Mouse (Mus musculus): ENCODE measurements around the gene Arid1b. TPM values are rescaled to one million over a fixed set of nuclear protein-coding genes. Genes with fewer than 3 reads are reported as not detected.

Arid1b gene
- total RNA-seq, 2 experiments from 2014 or later = 15.2 to 23.0 TPM

GRCm38 (mm10) chr17:5014327-5014957 lies 20.3 kb downstream of the Arid1b start:
- no peak for ATAC-seq (ENCODE audit: poor library complexity, severe bottlenecking)

- ATAC-seq (ENCODE audit: poor library complexity, severe bottlenecking) = no peak
Measured at GRCm38 (mm10) chr17:5016404-5016803, 22.3 kb downstream of the Arid1b start.

GRCm38 (mm10) chr17:5017065-5017464 lies 22.9 kb downstream of the Arid1b start:
- peak; percentile 43; the same call in 1 of the 2 replicates for ATAC-seq (ENCODE audit: poor library complexity, severe bottlenecking)

- ATAC-seq (ENCODE audit: poor library complexity, severe bottlenecking) = no peak
Measured at GRCm38 (mm10) chr17:5021303-5022003, 27.3 kb downstream of the Arid1b start.

- no peak for ATAC-seq (ENCODE audit: poor library complexity, severe bottlenecking)
Measured at GRCm38 (mm10) chr17:5022019-5022544, 27.9 kb downstream of the Arid1b start.

GRCm38 (mm10) chr17:5023745-5024144 lies 29.6 kb downstream of the Arid1b start:
- no peak for ATAC-seq (ENCODE audit: poor library complexity, severe bottlenecking)

GRCm38 (mm10) chr17:5025400-5025799 lies 31.3 kb downstream of the Arid1b start:
- no peak for ATAC-seq (ENCODE audit: poor library complexity, severe bottlenecking)

- no peak for ATAC-seq (ENCODE audit: poor library complexity, severe bottlenecking)
Measured at GRCm38 (mm10) chr17:5026578-5026977, 32.4 kb downstream of the Arid1b start.

GRCm38 (mm10) chr17:5029148-5029547 lies 35.0 kb downstream of the Arid1b start:
- ATAC-seq (ENCODE audit: poor library complexity, severe bottlenecking) = no peak

- ATAC-seq (ENCODE audit: poor library complexity, severe bottlenecking) = no peak
Measured at GRCm38 (mm10) chr17:5030290-5030689, 36.2 kb downstream of the Arid1b start.

- no peak for ATAC-seq (ENCODE audit: poor library complexity, severe bottlenecking)
Measured at GRCm38 (mm10) chr17:5033346-5033745, 39.2 kb downstream of the Arid1b start.

GRCm38 (mm10) chr17:5034201-5034600 lies 40.1 kb downstream of the Arid1b start:
- no peak for ATAC-seq (ENCODE audit: poor library complexity, severe bottlenecking)

- ATAC-seq (ENCODE audit: poor library complexity, severe bottlenecking) = no peak
Measured at GRCm38 (mm10) chr17:5036200-5036835, 42.2 kb downstream of the Arid1b start.

GRCm38 (mm10) chr17:5037199-5037598 lies 43.1 kb downstream of the Arid1b start:
- ATAC-seq (ENCODE audit: poor library complexity, severe bottlenecking) = no peak

GRCm38 (mm10) chr17:5039826-5040225 lies 45.7 kb downstream of the Arid1b start:
- no peak for ATAC-seq (ENCODE audit: poor library complexity, severe bottlenecking)

- no peak for ATAC-seq (ENCODE audit: poor library complexity, severe bottlenecking)
Measured at GRCm38 (mm10) chr17:5043871-5044270, 49.7 kb downstream of the Arid1b start.

GRCm38 (mm10) chr17:5045613-5046012 lies 51.5 kb downstream of the Arid1b start:
- no peak for ATAC-seq (ENCODE audit: poor library complexity, severe bottlenecking)

- no peak for ATAC-seq (ENCODE audit: poor library complexity, severe bottlenecking)
Measured at GRCm38 (mm10) chr17:5047373-5047772, 53.2 kb downstream of the Arid1b start.

GRCm38 (mm10) chr17:5050266-5050665 lies 56.1 kb downstream of the Arid1b start:
- ATAC-seq (ENCODE audit: poor library complexity, severe bottlenecking) = no peak

- ATAC-seq (ENCODE audit: poor library complexity, severe bottlenecking) = no peak
Measured at GRCm38 (mm10) chr17:5050970-5051530, 56.9 kb downstream of the Arid1b start.

- no peak for ATAC-seq (ENCODE audit: poor library complexity, severe bottlenecking)
Measured at GRCm38 (mm10) chr17:5052091-5052799, 58.1 kb downstream of the Arid1b start.
